Mouse (Mus musculus) cortical plate, adult 2 months (tissue): ENCODE measurements around the gene Nln. TPM values are rescaled to one million over a fixed set of nuclear protein-coding genes. Genes with fewer than 3 reads are reported as not detected.

Experiments used
- H3K27ac ChIP-seq: fragments of 200-500 bp; 2 replicates; pipeline ENCODE4 v1.5.1; 2012; ENCODE audit warnings: low read length, control low read depth, inconsistent platforms; ENCODE audit not compliant: insufficient read depth
- H3K4me1 ChIP-seq: fragments of 200-500 bp; 2 replicates; pipeline ENCODE4 v1.6.1; 2011; ENCODE audit warnings: low read length; ENCODE audit not compliant: control insufficient read depth, insufficient read depth
- H3K4me3 ChIP-seq: fragments of 200-500 bp; 2 replicates; pipeline ENCODE4 v1.5.1; 2011; ENCODE audit warnings: mild to moderate bottlenecking, low read length, control low read depth; ENCODE audit not compliant: insufficient read depth
- CTCF ChIP-seq: fragments of 200-500 bp; IDR thresholded peaks from 2 replicates; pipeline ENCODE4 v1.5.1; 2011; ENCODE audit warnings: mild to moderate bottlenecking, control low read depth, low read length; ENCODE audit not compliant: insufficient read depth; ENCODE audit errors: extremely low read depth
- POLR2A ChIP-seq: fragments of 200-500 bp; IDR thresholded peaks from 2 replicates; pipeline ENCODE4 v1.6.1; 2011; ENCODE audit warnings: mild to moderate bottlenecking, low read length, control low read depth; ENCODE audit not compliant: insufficient read depth; ENCODE audit errors: extremely low read depth
- polyA plus RNA-seq: library from polyadenylated mRNA; depleted of rRNA; stranded (reverse); fragments of >200 nt; gene quantifications from 2 replicates; pipeline ENCODE4 v1.2.3, GENCODE M21; 2012

Nln gene
- polyA plus RNA-seq, 1 experiment: 19.9 TPM

DNA sequence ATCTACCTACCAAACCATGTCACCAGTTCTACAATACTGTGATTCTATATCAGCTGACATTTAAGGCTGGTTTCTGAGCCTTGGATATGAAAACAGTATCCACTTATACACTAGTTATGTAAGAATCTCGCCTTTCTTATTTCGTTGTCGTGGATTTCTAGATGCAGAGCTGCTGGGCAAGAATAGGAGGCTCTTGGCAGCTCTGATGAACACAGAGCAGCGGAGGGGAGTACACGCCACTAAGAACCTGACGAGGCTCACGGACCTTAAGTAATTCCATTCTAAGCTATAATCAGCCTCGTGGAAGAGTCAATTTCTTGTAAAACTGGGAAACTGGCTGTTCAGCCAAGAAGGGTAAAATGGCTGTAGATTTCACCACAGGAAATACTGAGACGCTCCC, 37.1 kb downstream of the Nln start:
- Histone ChIP-seq H3K4me1 (no peaks in the 10 kb centered on the region), H3K27ac (no peak overlapping the region), H3K4me3 (no peak overlapping the region)
- TF ChIP-seq CTCF (no peak), POLR2A (no peak)

GRCm38 (mm10) chr13:104070703-104071102, 38.7 kb downstream of the Nln start:
- Histone ChIP-seq H3K27ac (no peak overlapping the region), H3K4me3 (no peak overlapping the region), H3K4me1 (no peaks in the 10 kb centered on the region)
- TF ChIP-seq POLR2A: no peak
- TF ChIP-seq CTCF: no peak

DNA sequence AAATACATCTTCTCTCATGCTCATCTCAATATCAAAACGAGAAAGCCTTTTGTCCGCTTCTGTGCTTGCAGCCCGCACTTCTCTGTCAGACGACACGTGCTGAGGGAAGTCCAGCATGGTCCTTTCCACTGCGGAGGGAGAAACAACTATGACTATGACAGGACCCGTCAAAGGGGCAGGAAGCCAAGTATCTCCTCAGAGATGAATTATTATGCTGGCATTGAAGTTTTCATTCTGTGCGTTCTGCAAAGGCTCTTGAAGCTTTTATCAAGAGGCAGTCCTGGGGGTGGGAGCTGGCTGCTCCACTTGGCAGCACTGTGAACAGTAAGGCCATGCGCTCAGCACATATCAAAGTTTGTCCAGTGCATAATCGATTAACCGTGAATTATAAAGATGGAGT, 40.2 kb downstream of the Nln start:
- Histone ChIP-seq H3K4me3 (no peak overlapping the region), H3K4me1 (no peaks in the 10 kb centered on the region), H3K27ac (no peak overlapping the region)
- no peak for TF ChIP-seq POLR2A
- no peak for TF ChIP-seq CTCF

DNA sequence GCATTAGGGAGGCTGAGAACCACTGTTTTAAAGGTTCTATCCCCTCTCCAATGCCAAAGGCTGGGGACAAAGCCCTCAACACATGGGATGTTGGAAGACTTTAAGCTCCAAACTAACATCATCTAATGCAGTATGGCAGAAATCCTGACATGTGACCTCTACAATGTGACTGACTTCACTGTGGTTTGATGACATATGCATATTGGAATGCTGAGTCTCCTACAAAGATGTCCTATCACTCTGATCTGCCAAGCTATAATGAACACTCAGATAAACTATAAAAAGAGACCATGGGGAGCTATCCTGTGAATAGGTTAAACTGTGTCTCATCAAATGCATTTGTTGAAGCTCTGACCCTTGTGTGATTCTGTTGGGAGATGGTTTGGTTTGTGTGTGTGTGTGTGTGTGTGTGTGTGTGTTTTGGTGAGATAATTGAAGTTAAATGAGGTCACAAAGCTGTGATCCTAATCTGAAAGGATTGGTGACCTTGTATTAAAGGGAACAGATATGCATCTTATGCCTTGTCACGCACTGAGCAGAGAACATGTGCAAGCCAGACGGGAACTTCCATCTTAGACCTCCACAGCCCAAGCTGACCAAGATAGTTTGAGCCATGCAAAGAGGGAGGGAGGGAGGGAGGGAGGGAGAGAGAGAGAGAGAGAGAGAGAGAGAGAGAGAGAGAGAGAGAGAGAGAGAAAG, 43.6 kb downstream of the Nln start:
- no peak overlapping the region for H3K4me3 ChIP-seq
- no peaks in the 10 kb centered on the region for H3K4me1 ChIP-seq
- TF ChIP-seq CTCF (no peak), POLR2A (no peak)
- no peak overlapping the region for H3K27ac ChIP-seq

- H3K27ac ChIP-seq: no peak overlapping the region
- TF ChIP-seq CTCF (no peak), POLR2A (no peak)
- no peaks in the 10 kb centered on the region; the same call in 1 of the 2 replicates for H3K4me1 ChIP-seq
- no peak overlapping the region for H3K4me3 ChIP-seq
Observed at GRCm38 (mm10) chr13:104063061-104063460, 46.4 kb downstream of the Nln start.

DNA sequence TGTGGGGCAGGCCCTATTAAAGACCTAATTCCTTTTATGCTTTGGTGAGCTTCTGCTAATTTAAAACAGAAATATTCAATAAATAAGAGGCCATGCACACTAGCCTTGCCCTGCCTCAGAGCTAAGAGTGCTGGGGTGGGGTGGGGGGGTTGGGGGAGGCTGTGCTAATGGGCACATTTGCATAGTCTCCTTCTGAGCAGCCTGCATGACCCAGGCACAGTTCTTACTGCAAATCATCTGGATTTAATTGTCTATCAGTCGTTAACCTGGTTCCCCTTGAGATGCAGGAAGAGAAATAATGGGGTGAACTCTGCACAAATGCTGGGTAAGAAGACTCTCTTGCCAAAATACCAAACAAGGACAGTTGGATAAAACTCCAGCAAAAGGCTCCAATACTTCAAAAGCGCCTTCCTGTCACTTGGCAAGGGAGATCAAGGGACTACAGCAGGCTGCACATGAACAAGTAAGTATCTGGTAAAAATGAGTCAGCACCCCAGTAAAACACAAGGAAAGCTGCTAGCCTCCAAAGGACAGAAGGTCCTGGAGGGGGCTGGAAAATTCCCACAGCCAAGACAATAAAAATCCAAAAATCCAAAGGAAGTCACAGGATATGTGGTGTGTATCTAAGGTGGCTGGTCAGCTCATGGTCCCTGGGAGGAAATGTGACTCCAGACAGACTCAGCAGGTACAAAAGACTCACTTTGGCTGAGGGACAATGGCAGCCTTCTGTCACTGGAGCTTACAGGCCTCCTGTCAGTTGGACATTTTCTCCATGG, 47.3 kb downstream of the Nln start:
- H3K4me1 ChIP-seq: no peaks in the 10 kb centered on the region; the same call in 1 of the 2 replicates
- TF ChIP-seq POLR2A: no peak
- TF ChIP-seq CTCF: no peak
- H3K4me3 ChIP-seq: no peak overlapping the region
- no peak overlapping the region for H3K27ac ChIP-seq

- no peak for TF ChIP-seq CTCF
- no peak for TF ChIP-seq POLR2A
- H3K4me1 ChIP-seq: no peaks in the 10 kb centered on the region; the same call in 1 of the 2 replicates
- no peak overlapping the region for H3K4me3 ChIP-seq
- no peak overlapping the region for H3K27ac ChIP-seq
Observed at GRCm38 (mm10) chr13:104060231-104060630, 49.2 kb downstream of the Nln start.

GRCm38 (mm10) chr13:104059536-104059935, 49.9 kb downstream of the Nln start:
- no peak overlapping the region for H3K27ac ChIP-seq

GRCm38 (mm10) chr13:104058761-104059160, 50.7 kb downstream of the Nln start:
- Histone ChIP-seq H3K4me3 (no peak overlapping the region), H3K4me1 (no peaks in the 10 kb centered on the region; the same call in 1 of the 2 replicates), H3K27ac (no peak overlapping the region)
- TF ChIP-seq CTCF: no peak
- TF ChIP-seq POLR2A: no peak

More at GRCm38 (mm10) chr13:104059536-104059935, 49.9 kb downstream of the Nln start:
- no peak for TF ChIP-seq POLR2A
- TF ChIP-seq CTCF: no peak
- Histone ChIP-seq H3K4me1 (no peaks in the 10 kb centered on the region; the same call in 1 of the 2 replicates), H3K4me3 (no peak overlapping the region)
